Mouse (Mus musculus) testis, adult 2 months (tissue): ENCODE measurements around the gene Cbx6.

Experiments
- CTCF ChIP-seq: fragments of 200-500 bp; IDR thresholded peaks from 2 replicates; pipeline ENCODE4 v1.5.1; 2012; ENCODE audit warnings: low read depth, mild to moderate bottlenecking, inconsistent platforms, low read length, moderate library complexity; ENCODE audit not compliant: control insufficient read depth, insufficient read depth, insufficient replicate concordance
- POLR2A ChIP-seq: fragments of 200-500 bp; IDR thresholded peaks from 2 replicates; pipeline ENCODE4 v1.6.1; 2012; ENCODE audit warnings: low read depth, mild to moderate bottlenecking, inconsistent platforms, low read length, moderate library complexity; ENCODE audit not compliant: control insufficient read depth

DNA sequence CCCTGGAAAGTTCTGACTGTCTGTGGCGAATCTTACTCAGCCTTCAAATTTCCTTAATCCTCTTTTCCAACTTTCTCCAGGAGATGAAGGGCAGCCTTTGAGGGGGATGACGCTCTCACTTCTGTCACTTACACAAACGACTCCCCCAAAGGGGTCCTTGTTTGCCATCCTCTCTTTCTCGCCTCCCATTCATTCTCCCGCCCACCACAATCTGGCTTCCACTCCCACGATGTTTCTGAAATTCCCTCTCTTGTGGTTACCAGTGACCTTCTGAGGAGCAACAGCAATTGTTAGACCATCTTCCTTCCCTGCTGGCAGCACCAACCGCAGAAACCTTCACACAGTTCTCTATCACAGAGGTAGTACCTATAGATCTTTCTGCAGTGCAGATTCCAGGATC, 58.8 kb downstream of the Cbx6 start:
- TF ChIP-seq CTCF (no peak), POLR2A (no peak)
